Mouse (Mus musculus): ENCODE data around the gene Txndc16. TPM values are rescaled to one million over a fixed set of nuclear protein-coding genes. Genes with fewer than 3 reads are reported as not detected.

Gene Txndc16
- total and polyA plus RNA-seq, 3 experiments: 0.08 to 0.24 TPM; not detected in 1

DNA sequence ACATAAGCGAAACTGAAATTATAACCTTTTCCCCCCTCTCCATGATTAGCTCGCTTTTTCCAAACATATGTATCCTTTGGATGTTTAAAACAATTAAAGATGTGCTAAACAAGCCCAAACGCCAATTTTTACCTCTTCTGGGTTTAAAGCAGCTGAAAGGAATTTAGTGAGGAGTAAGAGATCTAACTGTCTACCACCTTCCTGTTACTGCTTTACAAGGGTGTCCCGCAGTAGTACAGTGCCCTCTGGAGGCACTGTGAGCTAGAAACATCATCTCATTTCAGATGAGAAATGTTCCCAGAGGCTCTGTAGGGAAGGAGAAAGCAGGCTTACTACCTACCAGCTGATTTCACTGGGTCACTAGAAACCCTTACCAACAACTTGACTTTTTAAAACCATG lies 77.6 kb downstream of the Txndc16 start (continued):
- TF ChIP-seq E2F4 (IDR thresholded peaks at IDR 0.05; ENCODE audit: borderline replicate concordance, low read depth, low read length): no peak
- peak in 2 of 3 experiments; percentile 54 to 78; a peak in 5 of 6 replicates for TF ChIP-seq CTCF (IDR thresholded peaks at IDR 0.05 in 2 of 3, conservative IDR thresholded peaks at IDR 0.05 in 1 of 3; ENCODE audit: control insufficient read depth in 1 of 3, insufficient read depth in 1 of 3, low read depth in 2 of 3, low read length in 3 of 3, poor library complexity in 1 of 3, severe bottlenecking in 1 of 3)
- no peak for TF ChIP-seq TCF12 (IDR thresholded peaks at IDR 0.05; ENCODE audit: low read depth, low read length)
- no peak for TF ChIP-seq GATA1 (IDR thresholded peaks at IDR 0.05; ENCODE audit: low read depth, low read length)
- TF ChIP-seq ETS1 (IDR thresholded peaks at IDR 0.05; ENCODE audit: low read depth, low read length): no peak
- no peak for TF ChIP-seq NRF1 (IDR thresholded peaks at IDR 0.05; ENCODE audit: insufficient read depth, low read depth, low read length, poor library complexity, severe bottlenecking)
- no peak for TF ChIP-seq NELFE (IDR thresholded peaks at IDR 0.05; ENCODE audit: low read depth, low read length)
- no peak for TF ChIP-seq ELF1 (IDR thresholded peaks at IDR 0.05; ENCODE audit: low read depth, low read length)

DNA sequence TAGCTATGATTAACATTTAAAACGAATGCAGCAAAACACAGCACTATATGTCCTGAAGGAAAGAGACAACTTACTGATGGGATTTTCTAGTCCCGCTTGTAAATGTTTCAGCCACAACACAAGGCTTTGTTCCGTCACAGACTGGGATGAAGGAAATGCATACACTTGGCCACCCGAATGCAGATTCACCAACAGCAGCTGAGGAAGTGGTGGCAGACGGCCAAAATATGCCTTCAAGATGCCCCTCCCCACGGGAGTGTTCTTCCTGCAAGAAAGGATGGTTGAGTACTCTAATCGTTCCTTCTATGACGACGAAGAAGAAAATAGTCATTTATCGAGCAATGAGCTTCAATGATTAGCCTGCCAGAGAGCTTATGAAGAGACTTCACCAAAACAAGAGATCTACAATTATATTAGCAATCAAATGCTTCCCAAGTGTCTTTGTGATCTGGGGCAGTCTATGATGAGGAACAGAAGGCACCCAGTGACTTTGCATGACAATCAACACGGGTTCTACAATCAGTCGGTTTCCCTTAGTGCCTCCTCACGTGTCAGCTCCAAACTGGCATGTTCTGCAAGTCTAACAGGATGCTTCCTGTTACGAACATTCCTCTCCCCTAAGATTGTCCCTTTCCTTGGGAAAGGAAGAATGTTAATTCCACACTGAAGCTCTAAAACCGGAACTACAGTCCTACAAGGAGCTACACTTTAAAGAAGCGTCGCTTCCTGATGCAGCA lies 79.6 kb downstream of the Txndc16 start:
- H3K9ac ChIP-seq (ENCODE audit: control insufficient read depth, low read depth, low read length, poor library complexity, severe bottlenecking): no peak overlapping the region
- H3K27me3 ChIP-seq (ENCODE audit: control insufficient read depth in 1 of 2, insufficient read depth in 2 of 2, low read length in 2 of 2): no peaks in the 10 kb centered on the region
- no peak overlapping the region for H3K4me3 ChIP-seq (ENCODE audit: control insufficient read depth in 1 of 2, insufficient read depth in 1 of 2, low read depth in 2 of 2, low read length in 2 of 2)
- no peaks in the 10 kb centered on the region for H3K79me2 ChIP-seq (ENCODE audit: control insufficient read depth, insufficient read depth, low read length, poor library complexity)
- TF ChIP-seq ELF1 (IDR thresholded peaks at IDR 0.05; ENCODE audit: low read depth, low read length) (no peak), TCF12 (IDR thresholded peaks at IDR 0.05; ENCODE audit: low read depth, low read length) (no peak), HCFC1 (IDR thresholded peaks at IDR 0.05; ENCODE audit: low read depth, low read length) (no peak), MYC (IDR thresholded peaks at IDR 0.05; ENCODE audit: low read depth, low read length) (no peak), POLR2AphosphoS2 (IDR thresholded peaks at IDR 0.05; ENCODE audit: low read length) (no peak), GABPA (IDR thresholded peaks at IDR 0.05; ENCODE audit: low read depth, low read length) (no peak), KAT2A (conservative IDR thresholded peaks at IDR 0.05; ENCODE audit: low read depth, low read length) (no peak), EP300 (IDR thresholded peaks at IDR 0.05; ENCODE audit: low read depth in 1 of 2, low read length in 2 of 2) (no peak), MAFK (IDR thresholded peaks at IDR 0.05; ENCODE audit: borderline replicate concordance, low read depth, low read length) (no peak), MXI1 (IDR thresholded peaks at IDR 0.05; ENCODE audit: low read depth, low read length) (no peak), SIN3A (IDR thresholded peaks at IDR 0.05; ENCODE audit: low read length) (no peak), POLR2AphosphoS5 (IDR thresholded peaks at IDR 0.05; ENCODE audit: borderline replicate concordance, low read depth, low read length) (no peak), GATA1 (IDR thresholded peaks at IDR 0.05; ENCODE audit: low read depth, low read length) (no peak), MAZ (IDR thresholded peaks at IDR 0.05; ENCODE audit: low read depth, low read length) (no peak)
- H3K27ac ChIP-seq (ENCODE audit: control insufficient read depth, low read depth, low read length): no peak overlapping the region
- H3K9me3 ChIP-seq (replicated peaks; ENCODE audit: insufficient read depth, low read length): no peaks in the 10 kb centered on the region
- no peak for DNase-seq (ENCODE audit: low read depth, low spot score)
- no peaks in the 10 kb centered on the region for H3K36me3 ChIP-seq (ENCODE audit: control insufficient read depth in 1 of 2, insufficient read depth in 2 of 2, low read length in 2 of 2)
- no peaks in the 10 kb centered on the region for H3K4me1 ChIP-seq (ENCODE audit: control insufficient read depth in 1 of 2, insufficient read depth in 2 of 2, low read length in 2 of 2)
